Mouse (Mus musculus) frontal cortex, postnatal 36 days (tissue): ENCODE data around the gene Tmem144.

Source experiments
- DNase-seq, 2 experiments: peaks; one replicate each; pipeline ENCODE4 v3.0.0; 2022; ENCODE audit warnings: low spot score in 2 of 2

Tmem144 gene

DNA sequence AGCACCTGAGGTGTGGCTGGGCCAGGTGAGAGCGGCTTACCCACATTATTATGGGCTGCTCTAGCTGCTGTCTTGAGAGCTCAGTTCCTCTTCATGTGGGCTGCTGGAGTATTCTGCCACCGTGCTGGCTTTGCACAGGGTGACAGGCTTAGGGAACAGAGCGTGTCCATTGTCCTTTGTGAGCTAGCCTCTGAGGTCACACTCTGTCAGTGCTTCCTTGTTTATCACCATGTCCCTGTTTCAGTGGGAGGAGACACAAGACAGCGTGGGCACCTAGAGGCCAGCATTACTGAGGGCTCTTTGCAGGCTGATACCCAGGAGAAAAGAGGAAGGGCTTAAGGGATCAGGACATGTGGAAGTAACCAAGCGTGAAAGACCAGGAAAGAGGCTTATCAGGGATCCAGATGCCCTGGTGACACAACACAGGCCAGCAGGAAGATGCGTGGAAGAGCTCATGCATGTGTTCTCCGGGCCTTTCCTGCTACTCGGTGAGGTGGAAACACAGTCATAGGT lies at the start of gene Tmem144:
Gene Tmem144, minus strand, starts transcription at position 120 of the 513 bp plus-strand sequence.
- DNase-seq, result no peak

DNA sequence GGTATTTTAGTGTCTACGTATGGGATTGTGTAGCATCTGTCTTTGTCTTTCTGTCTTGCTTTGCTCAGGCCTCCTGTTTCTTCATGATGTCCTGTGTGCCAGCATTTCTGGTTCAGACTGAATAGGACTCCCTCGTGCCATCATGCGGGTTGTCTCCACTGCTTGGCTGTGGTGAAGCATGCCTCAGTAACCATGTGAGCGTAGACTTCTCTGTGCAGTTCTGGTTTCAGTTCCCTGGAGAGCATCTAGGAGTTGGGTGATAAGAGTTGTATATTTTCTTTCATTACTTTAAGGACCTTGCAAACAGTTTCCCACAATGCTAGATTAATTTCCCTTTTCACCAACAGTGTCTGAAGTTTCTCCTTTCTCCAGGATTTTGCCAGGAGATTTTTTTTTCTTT lies 49.2 kb upstream of the Tmem144 start:
- DNase-seq, result no peak

DNA sequence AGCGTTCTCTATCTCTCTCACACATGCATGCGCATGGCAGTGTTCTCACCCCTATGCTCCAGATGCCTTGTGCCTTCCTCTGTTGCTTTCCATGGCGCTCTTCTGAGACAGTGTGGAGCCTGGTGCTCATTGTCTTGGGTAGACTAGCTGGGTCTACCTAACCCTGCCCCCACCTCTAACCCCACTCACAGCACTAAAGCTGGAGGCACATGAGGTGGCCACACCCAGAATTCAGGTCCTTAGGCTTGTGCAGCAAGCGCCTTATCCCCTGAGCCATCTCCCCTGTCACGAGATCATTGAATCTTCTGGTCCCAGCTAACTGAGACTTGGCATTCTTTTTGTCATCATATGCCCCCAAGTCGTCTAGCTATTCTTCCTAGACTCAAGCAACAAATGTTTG lies 48.7 kb upstream of the Tmem144 start:
- DNase-seq, result no peak

DNA sequence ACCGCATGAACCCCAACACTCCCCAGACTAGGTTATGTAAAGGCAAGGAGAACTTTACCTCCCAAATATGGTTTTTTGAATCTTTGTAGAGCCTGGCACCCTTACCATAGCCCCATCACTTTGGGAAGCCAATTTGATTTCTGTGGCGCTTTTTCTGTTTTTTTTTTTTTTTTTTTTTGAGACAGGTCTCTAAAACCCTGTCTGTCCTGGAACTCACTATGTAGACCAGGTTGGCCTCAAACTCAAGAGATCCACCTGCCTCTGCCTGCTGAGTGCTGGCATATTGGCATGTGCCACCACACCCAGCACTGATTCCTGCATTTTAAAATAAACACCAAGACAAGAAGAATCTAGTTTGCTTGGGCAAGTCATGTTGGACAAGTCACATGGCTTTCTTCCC lies 47.9 kb upstream of the Tmem144 start:
- DNase-seq, result no peak

DNA sequence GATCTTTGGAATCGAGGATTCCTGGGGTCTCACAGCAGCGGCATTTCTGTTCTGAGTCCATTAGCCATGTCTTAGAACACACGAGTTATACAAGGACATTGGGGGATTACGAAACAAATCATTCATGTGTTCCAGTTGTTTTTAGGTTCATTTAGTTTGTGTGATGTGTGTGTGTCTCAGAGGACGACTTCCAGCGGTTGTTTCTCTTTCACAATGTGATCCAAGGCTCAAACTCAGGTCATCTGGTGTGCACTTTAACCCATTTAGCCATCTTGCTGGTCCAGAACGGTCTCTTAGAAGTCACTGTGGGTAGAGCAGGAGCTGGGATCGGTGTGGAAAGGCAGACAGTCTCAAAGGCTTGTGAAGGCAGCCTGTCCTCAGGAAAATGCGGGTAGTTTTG lies 47.3 kb upstream of the Tmem144 start:
- DNase-seq, result no peak

DNA sequence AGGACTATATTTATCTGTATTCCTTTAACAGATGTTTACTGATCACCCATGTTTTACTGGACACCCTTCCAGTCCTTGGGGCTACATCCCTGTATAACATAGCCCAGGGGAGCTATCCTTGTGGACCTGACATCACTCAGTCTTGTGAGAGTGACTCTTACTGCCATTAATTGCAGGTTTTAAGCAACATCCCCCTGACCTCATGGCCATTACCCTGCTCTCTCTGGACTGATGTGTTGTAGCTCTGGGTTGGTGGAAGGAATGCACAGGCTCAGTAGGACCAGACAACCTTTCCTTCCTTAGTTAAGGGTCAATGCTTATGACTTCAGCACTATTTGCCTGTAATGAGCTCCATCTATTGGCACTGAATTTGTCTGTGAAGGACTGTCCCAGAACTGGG lies 45.9 kb upstream of the Tmem144 start:
- DNase-seq, result no peak

DNA sequence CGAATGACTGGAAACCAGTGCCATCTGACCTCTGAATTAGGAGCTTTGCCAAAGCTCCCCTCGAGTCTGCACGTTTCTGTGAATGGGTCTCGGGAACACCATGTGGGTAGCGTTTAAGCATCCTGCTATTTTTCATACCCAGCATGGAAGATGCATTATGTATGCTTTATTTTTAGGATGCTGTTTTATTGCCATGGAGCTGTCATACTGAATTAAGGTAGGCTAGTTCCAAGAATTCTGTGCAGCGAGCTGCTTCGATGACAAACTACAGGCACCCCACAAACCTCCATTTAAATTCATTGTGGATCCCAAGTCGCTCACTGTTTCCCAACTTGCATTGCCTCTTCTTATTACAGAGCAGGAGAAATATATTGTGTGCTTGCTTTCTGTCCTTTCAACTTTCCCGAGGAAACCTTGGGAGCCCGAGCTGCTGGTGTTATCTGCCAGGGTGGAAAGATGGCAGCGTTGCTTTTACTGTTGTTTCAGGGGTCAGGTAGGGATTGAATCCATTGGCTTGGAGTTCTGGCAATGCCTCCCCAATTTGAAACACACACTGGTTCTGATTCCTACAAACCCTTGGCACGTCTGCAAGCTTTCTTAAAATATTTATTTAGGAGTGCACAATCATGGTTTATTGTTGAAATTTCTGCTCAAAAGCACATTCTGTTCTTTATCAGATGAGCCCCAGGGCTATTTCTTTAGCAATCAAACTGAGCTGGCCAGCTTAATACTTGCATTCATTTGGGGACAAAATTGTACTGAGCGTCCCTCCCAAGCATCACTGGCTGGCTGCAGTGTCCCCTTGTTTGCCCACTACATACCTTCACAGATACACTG lies 45.2 kb upstream of the Tmem144 start:
- peak in 1 of 2 experiments; percentile 51 for DNase-seq

DNA sequence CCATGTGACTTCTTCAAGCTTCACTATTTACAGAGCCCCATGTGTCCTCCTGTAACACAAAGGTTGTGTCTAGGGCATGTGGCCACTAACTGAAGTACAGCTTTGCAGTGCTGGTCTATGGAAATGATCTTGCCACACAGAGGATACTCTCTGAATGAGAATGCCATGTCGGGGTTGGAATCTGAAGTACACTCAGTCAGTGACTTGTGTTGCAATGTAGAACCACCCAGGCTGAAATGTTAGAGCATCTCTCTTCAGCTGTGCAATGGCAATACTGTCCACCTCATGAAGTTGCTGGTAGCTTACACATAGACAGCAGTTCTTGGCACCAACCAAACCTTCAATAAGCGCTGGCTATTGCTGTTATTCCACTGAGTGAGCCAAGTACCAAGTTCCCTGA lies 35.4 kb upstream of the Tmem144 start:
- no peak for DNase-seq

DNA sequence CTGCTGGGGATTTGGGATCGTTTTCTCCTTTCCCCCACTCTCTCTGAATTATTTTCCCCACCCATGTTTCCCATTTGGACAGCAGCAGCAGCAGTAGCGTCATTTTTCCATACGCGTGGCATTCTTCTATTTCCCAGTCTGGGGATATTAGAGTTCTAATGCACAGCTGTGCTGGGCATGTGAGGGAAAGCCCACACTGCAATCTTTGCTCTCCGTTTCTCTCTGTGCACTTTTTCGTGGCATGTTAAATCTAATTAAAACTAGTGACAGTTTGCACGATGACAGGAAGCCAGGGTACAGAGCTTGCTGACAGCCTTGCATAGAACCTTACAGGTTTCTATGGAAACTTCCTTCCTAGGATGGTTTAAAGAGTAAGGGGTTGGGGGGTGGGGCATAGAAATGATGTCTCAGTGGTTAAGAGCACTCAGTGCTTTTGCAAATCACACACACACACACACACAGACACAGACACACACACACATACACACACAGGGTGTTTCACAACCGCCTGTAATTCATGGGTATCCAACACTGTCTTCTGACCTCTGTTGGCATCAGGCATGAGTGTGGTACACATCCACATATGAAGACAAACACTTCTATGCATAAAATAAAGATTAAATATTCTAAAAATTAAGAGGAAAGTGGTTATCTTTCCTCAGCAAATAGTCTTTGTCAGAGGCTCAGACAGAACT lies 34.7 kb upstream of the Tmem144 start:
- peak in 1 of 2 experiments; percentile 40 for DNase-seq

DNA sequence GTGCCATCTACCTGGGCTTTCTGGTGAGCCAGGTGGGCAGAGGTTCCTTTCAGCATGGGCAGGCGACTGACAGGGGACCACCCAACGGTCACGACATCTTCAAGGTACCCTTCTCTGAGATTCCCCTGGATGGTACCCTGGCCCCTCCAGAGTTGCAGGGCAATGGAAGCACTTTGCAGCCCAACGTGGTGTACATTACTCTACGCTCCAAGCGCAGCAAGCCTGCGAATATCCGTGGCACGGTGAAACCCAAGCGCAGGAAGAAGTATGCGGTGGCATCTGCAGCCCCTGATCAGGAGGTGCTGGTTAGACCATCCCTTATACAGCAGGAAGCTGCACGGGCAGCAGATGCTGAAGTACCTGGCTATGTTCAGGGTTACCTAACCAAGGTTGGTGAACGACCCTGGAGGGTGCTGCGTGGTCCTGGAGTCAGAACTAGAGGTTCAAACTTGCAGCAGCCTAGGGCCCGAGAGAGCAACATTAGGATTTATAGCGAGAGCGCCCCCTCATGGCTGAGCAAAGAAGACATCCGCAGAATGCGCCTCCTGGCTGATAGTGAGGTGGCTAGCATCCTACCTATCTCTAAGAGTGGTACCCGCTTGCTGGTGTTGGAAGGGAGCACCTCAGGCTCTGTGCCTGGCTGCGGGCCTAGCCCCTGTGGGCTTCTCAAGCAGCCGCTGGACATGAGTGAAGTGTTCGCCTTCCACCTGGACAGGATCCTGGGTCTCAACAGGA lies 34.0 kb upstream of the Tmem144 start:
- DNase-seq, result no peak

DNA sequence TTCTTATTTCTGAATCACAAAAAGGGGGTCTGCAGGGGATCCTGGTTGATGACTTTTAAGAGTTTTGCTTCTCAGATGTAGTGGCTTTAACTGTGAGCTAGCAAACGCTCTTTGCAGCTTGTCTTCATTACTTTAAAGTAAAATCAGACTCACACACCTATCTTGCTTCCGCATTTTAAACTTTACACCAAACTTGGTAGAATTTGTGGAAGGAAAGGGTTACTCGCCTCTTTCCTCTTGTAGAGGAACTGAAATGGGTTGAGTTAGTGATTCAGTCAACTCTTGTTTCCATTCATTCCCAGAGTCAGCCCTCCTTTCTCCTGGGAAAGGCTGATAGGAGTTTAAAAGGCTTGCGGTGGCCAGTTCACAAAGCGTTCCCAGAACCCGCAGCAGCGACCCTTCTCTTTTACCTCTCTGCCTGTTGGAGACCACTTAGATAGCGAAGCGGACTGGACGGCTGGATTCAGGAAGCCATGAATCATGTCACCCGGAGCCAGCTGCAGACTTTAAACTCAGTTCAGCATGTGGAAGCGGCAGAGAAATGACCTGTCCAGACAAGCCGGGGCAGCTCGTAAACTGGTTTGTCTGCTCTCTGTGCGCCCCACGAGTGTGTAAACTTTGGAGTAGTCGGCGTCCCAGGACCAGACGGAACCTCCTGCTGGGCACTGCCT lies 33.2 kb upstream of the Tmem144 start:
- no peak for DNase-seq

DNA sequence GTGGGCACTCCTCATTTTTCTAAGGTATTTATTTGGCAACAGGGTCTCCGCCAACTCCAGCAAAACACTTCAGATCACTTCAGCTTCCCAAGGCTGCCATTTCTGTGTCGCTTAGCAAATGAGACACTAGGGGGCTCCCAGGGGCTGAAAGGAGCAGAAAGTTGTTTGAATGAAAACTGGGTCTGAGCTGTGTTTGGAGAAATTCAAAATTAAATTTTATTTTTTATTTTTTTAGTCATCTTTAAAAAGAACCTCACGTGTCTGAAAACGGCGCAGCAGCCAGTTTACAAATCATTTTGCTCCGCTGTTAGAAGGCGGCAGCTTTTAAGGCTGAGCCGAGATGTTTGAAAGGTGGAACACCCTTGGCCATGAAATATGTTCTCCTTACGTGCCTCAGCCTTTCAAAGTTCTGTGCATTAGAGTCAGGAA lies 32.2 kb upstream of the Tmem144 start:
- peak; percentile 62 to 81 for DNase-seq

DNA sequence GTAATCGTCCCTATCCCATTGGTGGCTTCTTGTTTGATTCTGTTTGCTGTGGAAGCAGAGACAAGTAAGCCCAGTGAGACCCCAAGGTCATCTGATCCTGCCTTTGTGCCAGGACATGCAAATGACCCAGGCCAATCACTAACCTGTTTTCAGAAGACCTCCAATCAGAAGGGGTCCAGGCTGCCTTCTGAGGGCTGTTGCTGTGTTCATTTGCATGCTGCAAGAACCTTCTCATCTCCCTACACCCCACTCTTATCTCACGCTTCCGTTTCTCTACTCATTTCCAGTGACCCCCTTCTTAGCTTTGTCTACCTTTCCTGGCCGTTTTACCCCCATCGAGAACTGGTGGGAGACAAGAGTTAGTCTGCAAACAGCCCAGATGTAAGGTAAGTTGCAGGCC lies 31.7 kb upstream of the Tmem144 start, which contains the start of gene Fam198b:
Gene Fam198b, plus strand, starts transcription at position 229 of the 400 bp plus-strand sequence.
- DNase-seq, result no peak

DNA sequence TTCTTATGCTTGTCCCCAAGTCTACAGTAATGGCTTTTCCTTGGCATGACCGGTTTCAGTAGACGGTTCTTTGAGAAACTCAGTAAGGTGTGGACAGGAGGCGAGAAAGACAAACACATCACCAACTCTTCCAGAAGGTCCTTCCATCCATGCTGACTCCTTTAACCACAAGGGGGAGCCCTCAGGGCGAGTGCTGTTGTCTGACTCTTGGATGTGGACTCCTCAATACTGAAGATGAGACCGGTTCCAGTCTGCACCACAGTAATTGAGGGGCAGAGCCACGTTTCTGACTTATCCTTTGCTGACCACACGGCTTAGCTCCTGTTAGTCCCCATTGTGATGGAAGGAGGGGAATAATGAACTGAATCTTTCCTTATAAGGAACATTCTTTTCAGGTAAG lies 30.5 kb upstream of the Tmem144 start:
- peak; percentile 67 to 80 for DNase-seq

DNA sequence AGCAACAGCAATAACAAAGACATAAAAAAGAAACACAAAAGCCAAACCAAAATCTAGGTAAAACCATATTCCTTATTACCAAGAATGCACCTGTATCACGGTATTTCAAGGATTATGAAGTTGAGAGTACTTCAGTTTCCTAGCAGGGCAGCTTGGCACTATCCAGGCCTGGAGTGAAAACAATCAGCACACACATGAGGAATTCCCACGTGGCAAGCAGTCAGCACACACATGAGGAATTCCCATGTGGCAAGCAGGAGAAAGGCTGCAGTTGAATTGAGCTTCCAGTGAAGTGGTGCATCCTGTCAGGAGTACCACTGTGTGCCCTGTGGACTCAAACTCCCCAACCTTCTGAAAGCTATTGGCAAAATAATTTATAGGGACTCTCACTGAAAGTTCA lies 29.1 kb upstream of the Tmem144 start:
- DNase-seq, result no peak

DNA sequence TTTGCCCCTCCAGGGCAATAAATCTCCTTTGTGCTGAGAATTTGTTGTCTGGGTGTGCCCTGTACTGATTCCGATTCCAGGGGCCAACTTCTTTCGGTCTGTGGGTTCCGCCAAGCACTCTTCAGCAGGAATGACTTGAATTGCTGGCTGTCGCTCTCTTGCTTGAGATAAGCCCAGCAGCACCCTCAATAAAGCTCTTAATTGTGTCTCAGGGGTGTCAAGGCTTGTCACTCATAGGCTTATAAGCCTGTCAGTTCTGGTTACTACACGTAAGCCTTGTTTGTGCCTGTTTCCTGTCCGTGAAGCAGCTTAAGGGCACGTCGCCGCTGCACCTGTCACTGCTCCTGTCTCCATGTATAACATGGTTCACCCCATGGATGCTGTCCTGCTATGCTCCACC lies 26.7 kb upstream of the Tmem144 start:
- no peak for DNase-seq

DNA sequence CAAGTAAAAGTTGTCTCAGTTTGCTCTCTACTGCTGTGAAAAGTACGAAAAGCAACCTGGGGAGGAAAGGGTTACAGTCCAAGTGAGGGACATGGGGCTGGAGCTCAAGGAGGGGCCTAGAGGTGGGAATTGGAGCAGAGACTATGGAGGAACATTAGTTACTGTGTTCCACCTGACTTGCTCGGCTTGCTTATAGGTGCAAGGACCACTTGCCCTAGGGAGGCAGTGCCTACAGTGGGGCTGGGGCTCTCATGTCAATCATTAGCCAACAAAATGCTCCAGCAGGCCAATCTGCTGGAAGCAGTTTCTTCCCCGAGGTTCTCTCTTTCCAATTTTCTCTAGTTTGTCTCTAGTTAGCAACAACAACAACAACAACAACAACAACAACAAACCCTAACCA lies 25.8 kb upstream of the Tmem144 start:
- DNase-seq, result no peak

DNA sequence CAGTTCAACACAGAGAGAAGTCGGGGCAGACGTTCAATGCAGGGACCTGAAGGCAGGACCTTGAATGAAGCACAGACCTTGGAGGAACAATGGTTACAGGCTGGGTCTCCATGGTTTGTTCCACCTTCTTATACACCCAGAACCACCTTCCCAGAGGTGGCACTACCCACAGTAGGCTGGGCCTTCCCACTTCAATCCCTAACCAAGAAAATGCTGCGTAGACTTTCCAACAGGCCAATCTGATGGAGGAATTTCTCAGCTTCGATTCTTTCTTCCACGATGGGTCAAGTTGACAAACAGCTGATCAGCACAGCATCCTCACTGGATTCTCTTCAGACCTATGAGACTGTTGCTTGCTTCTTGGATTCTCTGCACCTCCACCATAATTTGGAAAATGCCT lies 22.9 kb upstream of the Tmem144 start:
- no peak for DNase-seq

DNA sequence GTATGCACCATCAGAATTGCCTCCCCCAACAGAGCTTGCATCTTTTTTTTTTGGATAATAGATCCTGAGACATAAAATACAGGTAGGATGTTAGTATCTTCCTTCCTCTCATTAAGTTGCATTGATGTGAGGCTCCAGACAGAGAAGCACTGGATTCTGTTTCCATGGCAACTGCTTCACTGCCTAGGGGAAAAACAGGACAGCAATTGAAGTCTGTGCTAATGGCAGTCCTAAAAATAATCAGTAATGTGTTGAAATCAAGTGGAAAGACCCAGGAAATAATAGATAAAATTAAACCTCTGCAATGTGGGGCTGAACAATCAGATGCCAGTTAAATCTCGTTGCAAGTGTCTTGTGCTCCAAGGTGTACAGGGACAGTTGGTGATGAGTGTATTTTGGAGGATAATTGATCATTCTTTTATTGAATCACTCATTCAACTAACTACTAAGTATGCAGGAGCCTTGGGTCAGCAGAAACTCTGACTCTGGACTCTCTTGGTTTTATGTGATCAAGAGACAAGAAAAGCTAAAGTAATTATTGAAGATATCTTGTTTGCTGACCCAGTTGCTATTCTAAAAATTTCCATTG lies 14.6 kb upstream of the Tmem144 start:
- DNase-seq, result peak in 1 of 2 experiments; percentile 60

DNA sequence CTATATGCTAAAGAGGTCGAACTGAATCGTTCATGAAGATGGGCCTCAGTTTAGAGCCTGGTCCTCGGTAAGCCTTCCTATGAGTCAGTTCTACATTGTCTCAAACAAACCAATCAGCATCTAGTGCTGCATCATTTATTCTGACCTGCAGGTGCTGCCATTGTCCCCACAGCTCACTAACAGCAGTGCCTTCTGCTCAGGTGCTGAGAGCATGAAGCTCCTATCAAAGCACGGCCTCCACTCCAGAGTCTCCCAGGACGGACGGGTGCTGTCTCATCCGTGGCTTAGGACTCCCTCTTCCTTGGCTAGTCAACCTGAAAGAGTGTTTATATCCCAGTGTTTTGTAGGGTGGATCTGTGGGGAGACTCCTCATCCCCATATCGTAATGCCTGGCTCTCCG lies 14.0 kb upstream of the Tmem144 start:
- no peak for DNase-seq

DNA sequence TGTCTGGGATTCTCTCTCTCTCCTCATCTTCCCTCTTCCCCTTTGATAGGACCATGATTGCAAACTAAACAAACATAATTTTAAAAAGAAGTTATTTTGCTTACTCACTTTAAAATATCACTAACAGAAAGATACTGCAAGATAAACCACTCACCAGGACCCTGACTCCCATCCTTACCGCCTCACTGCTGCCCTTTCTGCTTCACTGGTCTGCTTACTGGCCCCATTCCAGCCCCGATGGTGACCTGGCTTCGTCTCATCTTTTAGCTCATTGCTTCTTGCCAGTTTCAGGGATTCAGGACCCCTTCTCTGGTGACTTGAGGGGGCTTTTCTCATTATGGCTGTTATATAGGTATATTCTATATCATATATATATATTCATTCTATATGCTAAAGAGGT lies 13.5 kb upstream of the Tmem144 start:
- no peak for DNase-seq
